Mouse (Mus musculus): ENCODE data around the gene Mex3b.

The Mex3b gene

GRCm38 (mm10) chr7:82899459-82900297 lies 32.5 kb downstream of the Mex3b start:
- ChIA-PET POLR2A (interaction anchor here in 1 of 4 experiments (0.6 kb wide), 2 partner anchors 33 to 1777 kb away, joined by 3 to 4 read pairs; partner anchors contain the start of gene Mex3b), CTCF (interaction anchor here in 1 of 4 experiments (0.5 kb wide), 1 partner anchor 427 kb away, joined by 3 read pairs; no protein-coding TSS in a partner anchor)

GRCm38 (mm10) chr7:82903006-82903405 lies 35.9 kb downstream of the Mex3b start:
- CTCF ChIA-PET = no interaction called here
- POLR2A ChIA-PET = no interaction called here

- ChIA-PET CTCF (no interaction called here), POLR2A (no interaction called here)
Measured at GRCm38 (mm10) chr7:82905527-82905926, 38.4 kb downstream of the Mex3b start.

GRCm38 (mm10) chr7:82907081-82907480 lies 39.9 kb downstream of the Mex3b start:
- CTCF ChIA-PET = no interaction called here
- POLR2A ChIA-PET = no interaction called here

GRCm38 (mm10) chr7:82910536-82911384 lies 43.6 kb downstream of the Mex3b start:
- ChIA-PET POLR2A (interaction anchor here in 1 of 4 experiments (0.6 to 0.9 kb wide), 2 partner anchors 54 to 151 kb away, joined by 3 read pairs; no protein-coding TSS in a partner anchor), CTCF (interaction anchor here in 3 of 4 experiments (0.6 to 0.7 kb wide), 3 partner anchors 114 to 1396 kb away, joined by 3 read pairs; no protein-coding TSS in a partner anchor)

GRCm38 (mm10) chr7:82911501-82911900 lies 44.4 kb downstream of the Mex3b start:
- ChIA-PET POLR2A (interaction anchor here in 1 of 4 experiments (0.6 kb wide), 1 partner anchor 1178 kb away, joined by 3 read pairs; no protein-coding TSS in a partner anchor), CTCF (no interaction called here)

- ChIA-PET POLR2A (no interaction called here), CTCF (no interaction called here)
Measured at GRCm38 (mm10) chr7:82914297-82914696, 47.2 kb downstream of the Mex3b start.

Measured in embryonic stem cell, embryonic (primary cell).